Mouse (Mus musculus) cerebellum, postnatal 4 days (tissue): ENCODE measurements around the gene Ppp2r5c.

ENCODE experiments used
- DNase-seq, 2 experiments: peaks; one replicate each; pipeline ENCODE4 v3.0.0; 2022; ENCODE audit warnings: low spot score in 2 of 2, mixed read lengths in 1 of 2

Gene Ppp2r5c

DNA sequence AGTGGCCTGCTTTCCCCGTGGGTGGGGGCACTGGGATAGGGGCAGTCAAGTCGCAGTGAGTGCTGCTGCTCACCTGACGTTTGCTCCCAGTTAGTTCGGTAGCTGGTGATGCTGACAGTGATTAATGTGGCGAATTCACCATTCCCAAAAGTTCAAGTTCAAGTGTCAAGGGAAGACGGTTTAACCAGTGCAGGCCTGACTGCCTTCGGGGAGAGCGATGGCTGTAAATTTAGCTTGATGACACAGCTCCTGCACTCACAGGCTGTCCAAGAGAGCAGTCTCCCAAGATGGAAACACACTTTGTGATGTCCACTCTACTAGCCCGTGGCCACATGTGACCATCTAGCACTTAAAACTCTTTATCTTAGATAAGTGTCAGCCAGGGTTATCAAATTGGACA lies 41.1 kb downstream of the Ppp2r5c start:
- DNase-seq, result no peak

GRCm38 (mm10) chr12:110489946-110490701 lies 43.2 kb downstream of the Ppp2r5c start:
- no peak for DNase-seq

GRCm38 (mm10) chr12:110492436-110492835 lies 45.5 kb downstream of the Ppp2r5c start:
- DNase-seq, result no peak

DNA sequence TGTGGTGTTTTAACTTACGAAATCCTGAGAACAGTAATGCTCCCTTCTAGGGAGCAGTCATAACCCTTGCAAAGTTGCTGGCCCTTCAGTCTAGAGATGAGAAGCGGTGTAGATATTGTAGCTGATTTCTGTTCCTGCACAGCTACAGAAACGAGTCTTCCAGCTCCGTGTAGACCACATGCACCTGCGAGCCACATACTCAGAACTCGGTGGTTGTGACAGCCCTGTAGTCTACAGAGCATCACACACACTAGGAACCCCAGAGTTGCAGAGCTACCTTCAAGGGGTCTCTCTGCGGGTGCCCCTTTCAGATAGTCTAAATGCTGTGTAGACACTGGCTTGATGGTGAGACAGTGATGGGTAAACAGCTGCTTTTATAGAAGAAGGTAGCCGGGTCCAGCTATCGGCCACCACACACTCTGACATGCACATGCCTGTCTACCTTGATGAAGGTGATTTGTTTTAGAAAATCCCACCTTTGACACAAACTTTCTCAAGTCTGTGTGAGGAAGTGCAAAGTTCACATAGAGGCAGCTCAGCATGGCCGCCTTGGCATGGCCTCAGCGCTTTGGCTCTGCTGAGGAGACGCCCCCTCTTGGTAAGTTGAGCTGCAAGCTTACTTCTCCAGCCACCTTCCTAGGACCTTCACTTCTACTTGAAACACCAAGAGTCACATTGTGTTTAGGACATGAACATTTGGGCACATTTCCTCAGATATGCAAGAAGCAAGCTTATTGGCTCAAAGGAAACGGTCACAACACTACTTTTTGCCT lies 46.9 kb downstream of the Ppp2r5c start:
- no peak for DNase-seq

DNA sequence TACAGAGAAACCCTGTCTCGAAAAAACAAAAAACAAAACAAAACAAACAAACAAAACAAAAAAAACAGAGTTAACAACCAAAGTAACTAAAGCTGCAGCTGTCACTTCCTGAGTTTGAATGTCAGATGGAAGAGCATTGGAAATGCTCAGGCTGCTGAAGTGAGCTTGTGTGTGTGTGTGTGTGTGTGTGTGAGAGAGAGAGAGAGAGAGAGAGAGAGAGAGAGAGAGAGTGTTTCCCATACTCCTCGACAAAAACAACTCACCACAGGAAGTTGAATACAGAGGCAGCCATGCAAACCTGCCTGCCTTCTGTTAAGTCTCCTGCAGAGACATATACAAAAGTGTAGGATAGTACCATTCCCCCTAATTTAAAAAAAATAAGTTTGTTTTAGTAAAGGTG lies 47.9 kb downstream of the Ppp2r5c start:
- DNase-seq, result no peak

DNA sequence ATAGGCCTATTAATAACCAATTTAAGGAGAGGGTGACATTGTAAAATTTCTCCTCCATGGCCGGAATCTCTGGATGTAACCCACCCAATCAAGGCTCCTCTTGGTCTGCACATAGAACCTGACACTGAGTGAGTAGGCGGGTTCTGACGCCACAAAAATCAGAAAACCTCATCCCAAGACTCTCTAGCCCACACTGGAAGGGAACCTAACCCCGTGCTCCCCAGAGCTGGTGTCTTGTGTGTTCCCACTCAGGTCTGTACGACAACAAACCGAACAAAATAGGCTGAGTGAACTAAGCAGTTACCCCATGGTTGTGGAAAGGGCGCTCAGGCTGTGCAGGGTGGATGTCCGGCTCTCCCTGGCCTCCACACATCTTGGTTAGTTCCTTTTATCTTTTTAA lies 48.3 kb downstream of the Ppp2r5c start:
- no peak for DNase-seq

GRCm38 (mm10) chr12:110496016-110496415 lies 49.1 kb downstream of the Ppp2r5c start:
- no peak for DNase-seq

DNA sequence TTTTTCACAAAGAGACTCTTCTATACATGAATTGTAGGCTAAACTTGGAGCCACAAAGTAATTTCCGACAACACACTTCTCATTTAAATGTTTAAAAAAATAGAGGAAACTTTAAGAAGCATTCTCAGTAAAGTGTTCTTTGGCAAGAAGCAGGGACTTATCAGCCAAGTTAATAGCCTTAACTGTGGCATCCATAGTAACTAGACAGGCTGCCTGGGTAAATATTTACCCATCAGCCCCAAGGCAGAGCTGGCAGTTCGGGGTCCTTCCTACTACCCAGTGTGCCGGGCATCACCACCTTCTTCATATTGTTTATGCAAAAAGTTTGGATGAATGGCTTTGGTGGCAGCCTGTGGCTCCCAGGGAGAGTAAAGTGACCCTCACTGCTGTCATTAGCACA lies 50.1 kb downstream of the Ppp2r5c start:
- DNase-seq, result no peak

GRCm38 (mm10) chr12:110497485-110497884 lies 50.6 kb downstream of the Ppp2r5c start:
- DNase-seq, result no peak

DNA sequence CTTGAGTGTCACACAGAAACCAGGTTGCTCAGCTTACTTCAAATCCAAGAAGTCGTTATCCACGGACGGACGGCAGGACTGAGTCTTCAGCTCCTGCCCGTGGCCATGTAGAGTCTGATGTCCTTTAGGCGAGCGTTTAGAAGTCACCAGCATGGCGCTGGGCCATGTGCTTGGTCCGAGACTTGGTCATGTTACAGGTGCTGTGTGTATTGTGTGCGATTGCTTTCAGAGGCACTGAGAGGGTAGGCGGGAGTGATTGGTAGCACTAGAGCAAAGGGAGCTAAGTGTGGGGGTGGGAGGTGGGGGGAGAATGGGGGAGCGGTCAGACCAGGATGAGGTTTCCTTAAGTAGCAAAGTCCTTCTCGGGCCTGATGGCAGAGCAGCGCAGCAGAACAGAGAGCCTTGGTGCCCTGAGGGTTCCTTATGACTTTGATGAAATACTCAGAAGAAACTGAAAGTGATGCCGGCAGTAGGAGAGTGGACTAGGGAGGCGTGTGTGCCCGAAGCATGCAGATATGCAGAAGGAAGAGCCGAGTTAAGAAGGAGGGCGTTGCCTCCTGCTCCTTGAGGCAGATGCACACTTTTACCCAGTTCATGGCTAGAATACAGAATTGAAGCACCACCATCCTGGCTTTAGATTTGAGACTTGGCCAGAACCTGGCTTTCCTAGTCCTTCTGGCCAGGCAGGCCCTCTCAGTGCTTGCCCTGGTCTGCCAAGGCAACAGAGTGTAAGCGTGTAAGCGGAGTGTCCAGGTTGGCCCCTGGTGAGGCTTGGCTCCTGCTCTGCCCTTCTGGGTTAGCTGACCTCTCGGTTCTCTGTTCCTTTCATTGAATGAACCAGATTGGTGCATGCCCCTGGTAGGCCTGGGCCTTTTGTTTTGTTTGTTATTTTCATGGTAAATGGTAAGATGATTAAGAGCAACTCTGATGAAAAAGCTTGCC lies 51.6 kb downstream of the Ppp2r5c start:
- no peak for DNase-seq

GRCm38 (mm10) chr12:110499225-110499992 lies 52.5 kb downstream of the Ppp2r5c start:
- no peak for DNase-seq

- no peak for DNase-seq
Observed at GRCm38 (mm10) chr12:110500095-110500494, 53.2 kb downstream of the Ppp2r5c start.

- no peak for DNase-seq
Observed at GRCm38 (mm10) chr12:110503406-110504144, 56.7 kb downstream of the Ppp2r5c start.

DNA sequence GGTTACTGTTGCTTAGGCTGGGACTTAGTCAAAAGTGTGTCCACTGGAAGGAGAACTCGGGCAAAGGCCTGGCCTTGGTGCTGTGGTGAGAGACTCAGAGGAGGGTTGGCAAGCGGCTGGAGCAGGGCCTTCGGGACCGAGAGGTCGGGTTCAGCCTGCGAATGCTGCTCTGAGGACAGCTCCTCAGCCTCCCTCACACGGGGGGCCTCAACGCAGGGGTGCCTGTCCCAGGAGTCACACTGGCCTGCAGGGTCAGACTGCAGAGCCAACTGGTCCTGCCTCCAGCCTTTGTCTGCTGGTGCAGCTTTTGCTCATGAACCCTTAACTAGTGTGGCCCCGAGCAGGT lies 57.2 kb downstream of the Ppp2r5c start:
- DNase-seq, result no peak

DNA sequence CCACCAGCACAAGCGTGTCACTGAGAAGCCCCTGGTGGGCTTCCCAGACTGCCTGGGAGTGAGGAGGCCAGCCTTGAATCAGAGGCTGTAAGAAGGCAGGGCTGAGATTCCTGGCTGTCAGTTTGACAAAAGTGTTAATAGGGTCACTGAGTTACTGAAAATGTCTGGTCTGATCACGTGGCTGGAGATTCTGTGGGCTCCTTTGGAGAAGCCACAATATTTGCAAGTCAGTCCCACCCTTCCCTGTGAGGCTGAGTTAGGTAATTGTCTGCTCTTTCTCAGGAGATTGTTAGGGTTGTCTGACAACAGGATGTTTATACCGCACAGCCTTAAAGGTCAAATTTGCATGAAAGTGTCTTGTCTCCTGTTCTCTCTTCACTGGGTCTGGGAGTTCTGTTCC lies 57.9 kb downstream of the Ppp2r5c start:
- DNase-seq, result no peak

GRCm38 (mm10) chr12:110506046-110506445 lies 59.1 kb downstream of the Ppp2r5c start:
- no peak for DNase-seq

DNA sequence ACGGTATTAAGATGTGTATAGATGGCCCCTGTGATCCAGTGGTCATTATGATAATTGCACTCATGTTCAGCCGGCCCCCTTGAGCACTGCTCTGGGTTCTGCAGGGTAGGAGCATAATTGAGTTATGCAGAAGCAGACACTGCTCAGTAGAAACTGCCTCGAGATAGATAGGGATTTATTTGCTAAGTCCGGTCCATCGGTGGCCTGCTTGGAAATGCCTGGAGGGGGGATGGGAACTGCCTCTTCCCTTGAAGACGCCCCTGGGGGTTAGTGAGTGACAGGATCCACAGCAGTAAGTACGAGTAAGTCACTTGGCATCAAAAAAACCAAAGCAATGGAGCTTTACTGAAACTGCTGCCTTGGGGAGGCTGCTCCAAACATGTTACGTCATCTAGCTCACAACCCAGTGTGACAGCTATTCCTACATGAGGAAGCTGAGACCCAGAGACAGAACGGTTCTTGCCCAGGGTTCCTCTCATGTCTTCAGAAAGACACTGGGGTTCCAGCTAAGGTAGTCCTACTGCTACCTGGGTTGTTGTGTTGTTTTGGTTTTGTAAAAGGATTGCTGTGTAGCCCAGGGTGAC lies 60.9 kb downstream of the Ppp2r5c start:
- DNase-seq, result no peak

GRCm38 (mm10) chr12:110508680-110509079 lies 61.8 kb downstream of the Ppp2r5c start:
- DNase-seq, result no peak

GRCm38 (mm10) chr12:110510171-110510871 lies 63.4 kb downstream of the Ppp2r5c start:
- DNase-seq, result peak in 1 of 2 experiments; percentile 77

DNA sequence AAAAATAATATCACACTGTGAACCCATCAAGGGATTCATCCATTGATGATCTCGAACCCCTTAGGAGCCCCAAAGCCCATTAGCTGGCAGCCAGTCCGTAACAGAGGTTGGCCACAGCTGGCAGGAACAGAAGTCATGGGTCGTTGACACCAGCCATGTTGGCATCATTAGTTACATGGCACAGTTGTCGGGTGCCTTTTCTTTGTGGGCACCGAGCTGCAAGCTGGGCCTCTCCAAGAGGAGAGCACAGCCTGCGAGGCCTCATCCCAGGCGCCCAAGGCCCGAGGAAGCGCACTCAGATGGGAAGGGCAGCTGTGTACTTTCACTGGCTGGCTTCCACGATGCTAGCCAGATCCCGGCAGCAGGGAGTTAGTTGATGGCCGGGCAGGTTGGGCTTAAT lies 64.3 kb downstream of the Ppp2r5c start:
- no peak for DNase-seq
